Mouse (Mus musculus): ENCODE data around the gene 1700016C15Rik.

GRCm38 (mm10) chr1:177796193-177796939, 66.8 kb downstream of the 1700016C15Rik start, which contains the start of gene Adss:
- peak; percentile 65 for TF ChIP-seq POLR2A (IDR thresholded peaks at IDR 0.05; ENCODE audit: insufficient read depth, low read depth, low read length)
- 0 out of 2 replicates have a peak, but pooled peaks have one; percentile 34 for TF ChIP-seq EP300 (IDR thresholded peaks at IDR 0.05; ENCODE audit: insufficient read depth, low read depth, low read length)
- no peak for TF ChIP-seq CTCF (IDR thresholded peaks at IDR 0.05)

Measured in heart, adult 2 months (tissue).